Comparison of ENCODE assay signal across 1 mouse cellular context in the genomic region with DNA sequence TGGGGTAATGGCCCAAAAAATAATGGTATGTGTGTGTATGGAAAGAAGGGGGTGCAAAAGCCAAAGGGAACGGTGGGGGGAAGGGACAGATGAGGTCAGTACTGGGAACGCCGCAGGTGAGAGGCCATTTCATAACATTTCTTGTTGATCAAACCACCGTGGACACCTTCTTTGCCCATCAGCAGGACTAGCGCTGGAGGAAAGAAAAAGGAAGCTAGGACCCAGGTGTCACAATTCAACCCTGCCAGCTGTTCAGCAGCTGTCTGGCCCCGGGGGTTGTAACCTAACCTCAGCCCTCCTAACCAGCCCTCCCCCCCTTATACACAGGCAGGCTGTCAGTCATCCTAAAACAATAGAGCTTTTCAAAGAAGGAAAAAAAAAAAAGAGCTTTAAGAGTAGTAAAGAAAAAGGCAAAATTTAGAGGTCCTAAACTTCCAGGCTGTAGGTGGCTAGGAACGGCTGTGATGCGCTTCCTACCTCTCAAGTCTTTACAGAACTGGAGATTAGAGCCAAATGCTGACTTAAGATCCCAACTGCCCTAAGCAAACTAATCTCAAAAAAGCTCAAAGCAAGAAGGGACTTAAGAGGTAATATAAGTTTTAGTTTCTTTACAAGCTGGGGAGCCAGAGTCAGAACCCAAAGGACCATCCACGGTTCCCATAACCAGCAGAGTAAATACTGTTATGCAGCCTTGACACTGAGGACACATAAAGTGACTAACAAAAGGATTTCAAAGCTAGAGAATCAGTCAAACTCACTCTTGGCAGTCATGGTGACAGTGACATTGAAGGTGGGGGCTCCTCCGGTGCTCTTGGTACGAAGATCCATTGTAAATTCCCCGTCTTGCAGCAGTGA.
TF ChIP-seq lines count a peak whose summit lies in the region.

No protein-coding gene starts in this region.

TF ChIP-seq in CH12.LX, 34 proteins besides CTCF, POLR2A, EP300 and RAD21:
- peak; percentile 57; the same call in 1 of the 2 replicates for TF ChIP-seq SIN3A (IDR thresholded peaks at IDR 0.05; ENCODE audit: low read length)
- TF ChIP-seq MAX (IDR thresholded peaks at IDR 0.05; ENCODE audit: low read length), result no peak
- peak; percentile 71; the same call in 1 of the 2 replicates for TF ChIP-seq ETS1 (conservative IDR thresholded peaks at IDR 0.05; ENCODE audit: low read depth, low read length)
